Comparison of ENCODE assay signal across 8 mouse cellular contexts in the genomic region with DNA sequence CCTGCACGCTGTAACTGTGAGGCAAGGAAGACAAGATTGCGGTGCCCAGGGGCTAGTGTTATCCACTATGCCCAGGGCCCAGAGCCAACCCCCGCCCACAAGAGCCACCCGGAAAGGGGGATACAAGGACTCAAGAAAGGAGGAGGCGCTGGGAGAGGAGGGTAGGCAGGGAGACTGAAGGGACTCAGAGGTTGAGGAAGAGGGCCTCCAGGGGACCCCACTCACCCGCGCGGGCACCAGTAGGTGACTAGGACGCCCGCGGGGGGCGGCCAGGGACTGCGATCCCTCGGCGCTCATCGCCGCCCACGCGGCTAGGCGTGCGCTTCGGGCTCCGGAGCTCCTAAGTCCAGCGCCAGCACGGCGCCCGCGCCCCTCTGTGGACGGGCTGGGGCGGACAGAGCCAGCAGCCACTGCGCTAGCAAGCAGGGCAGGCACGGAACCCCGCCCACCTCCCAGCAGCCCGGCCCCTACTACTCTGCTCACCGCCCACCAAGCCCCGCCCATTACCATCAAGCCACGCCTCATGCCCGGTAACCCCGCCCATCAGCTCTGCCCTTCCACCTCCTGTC. TPM values are rescaled to one million over a fixed set of nuclear protein-coding genes. Genes with fewer than 3 reads are reported as not detected.
A peak's percentile ranks its signal among the peaks of the same experiment; 100 is the strongest.
DNase-seq lines count a peak whose midpoint lies in the region; ATAC-seq lines count a peak whose summit lies in the region.

Gene Sntg2 (minus strand): TSS at position 443 of the 569 bp plus-strand sequence.

- peak; percentile 32 for ATAC-seq in inflammation-experienced regulatory T-cells, adult 6 months

- DNase-seq in adrenal gland, postnatal 10 days, result peak; percentile 92
- peak; percentile 63 for DNase-seq in embryo, embryonic 11.5 days (ENCODE audit: low read depth, low spot score)
- DNase-seq in gastrocnemius, postnatal 36 days, result peak; percentile 53 to 58
- DNase-seq in left cerebral cortex, adult 18-20 months (ENCODE audit: low spot score in 2 of 2), result peak; percentile 66 to 80
- peak; percentile 76 for DNase-seq in lung, postnatal 25 days (ENCODE audit: low spot score)
- peak; percentile 83 to 86 for DNase-seq in right cerebral cortex, postnatal 10 days (ENCODE audit: low spot score in 2 of 2)
- DNase-seq in urinary bladder, postnatal 25 days (ENCODE audit: low spot score), result peak; percentile 69

- intact Hi-C loops in gastrocnemius, postnatal 36 days (cut with DNase I), result loop anchor here (10.0 kb wide), 2 partner anchors 202 to 458 kb away; no protein-coding TSS in a partner anchor

RNA-seq across cellular contexts. Expression of gene Sntg2, which starts in this region (rescaled TPM):
- 1 to 10 TPM; 1.0 to 1.5 TPM for total RNA-seq in adrenal gland, postnatal 10 days (2021)
- total RNA-seq in gastrocnemius, postnatal 36 days (2021), result 1 to 10 TPM in 1 of 2 experiments, not detected in 1; 1.0 TPM
- not detected for polyA plus RNA-seq in inflammation-experienced regulatory T-cells, adult 6 months (2017; shearing (Covaris generic))
- total RNA-seq in left cerebral cortex, adult 18-20 months (2021), result 10 to 100 TPM in 1 of 2 experiments, 1 to 10 TPM in 1; 8.8 to 10.4 TPM

Comparison
In these comparisons a context has a peak if more than half of its experiments do, and no peak if none do; other contexts are left out.
1. Peak in every context shown above with its lines: DNase-seq and ATAC-seq.
2. Peak in ATAC-seq in inflammation-experienced regulatory T-cells, adult 6 months; RNA of the gene not detected or under 1 TPM.